Mouse (Mus musculus) liver, adult (tissue): ENCODE data around the gene Cnmd.

Experiments
- GATA4 ChIP-seq: IDR thresholded peaks from 2 replicates; pipeline ENCODE4 v1.6.1; 2014; ENCODE audit warnings: mild to moderate bottlenecking, low read length; ENCODE audit not compliant: insufficient replicate concordance

The Cnmd gene

GRCm38 (mm10) chr14:79605881-79606280, 56.1 kb downstream of the Cnmd start:
- no peak for TF ChIP-seq GATA4

- no peak for TF ChIP-seq GATA4
These were observed 65.4 kb downstream of the Cnmd start for GRCm38 (mm10) chr14:79596602-79597001.

- no peak for TF ChIP-seq GATA4
These were observed 67.9 kb downstream of the Cnmd start for GRCm38 (mm10) chr14:79594069-79594468.

GRCm38 (mm10) chr14:79591611-79592010, 70.4 kb downstream of the Cnmd start:
- no peak for TF ChIP-seq GATA4

- no peak for TF ChIP-seq GATA4
These were observed 71.1 kb downstream of the Cnmd start for GRCm38 (mm10) chr14:79590916-79591315.

GRCm38 (mm10) chr14:79589401-79589800, 72.6 kb downstream of the Cnmd start:
- TF ChIP-seq GATA4: no peak

- TF ChIP-seq GATA4: no peak
These were observed 73.4 kb downstream of the Cnmd start for GRCm38 (mm10) chr14:79588534-79588951.

- no peak for TF ChIP-seq GATA4
These were observed 74.1 kb downstream of the Cnmd start for GRCm38 (mm10) chr14:79587852-79588229.
